Mouse (Mus musculus) spleen, adult 2 months (tissue): ENCODE data around the gene St3gal2.

Experiments used
- CTCF ChIP-seq: fragments of 200-500 bp; IDR thresholded peaks from 2 replicates; pipeline ENCODE4 v1.5.1; 2011; ENCODE audit warnings: mild to moderate bottlenecking, inconsistent platforms; ENCODE audit not compliant: insufficient read depth, insufficient read length, insufficient replicate concordance; ENCODE audit errors: extremely low read depth
- POLR2A ChIP-seq: fragments of 200-500 bp; IDR thresholded peaks from 2 replicates; pipeline ENCODE4 v1.6.1; 2011; ENCODE audit warnings: low read depth, low read length, inconsistent platforms

GRCm38 (mm10) chr8:110925691-110926140 is 6.0 kb downstream of the St3gal2 start:
- TF ChIP-seq CTCF (no peak), POLR2A (no peak)
